Mouse (Mus musculus): ENCODE measurements at regions not wholly inside any gene's neighbourhood (a gene's known extent, or its start where the extent isn't known, plus 50 kb on each side); places are given as distances from the start of the nearest gene placed in this dataset.

- no peak overlapping the region for H3K4me2 ChIP-seq
- 32% methylated on average over 5 of the region's 5 CpGs for WGBS
These were observed 146.9 kb downstream of the Kcnj2 start for GRCm38 (mm10) chr11:111212702-111213328.

GRCm38 (mm10) chr11:111215006-111215405, 149.0 kb downstream of the Kcnj2 start:
- no peak overlapping the region for H3K4me3 ChIP-seq
- H3K9me3 ChIP-seq = no peaks in the 10 kb centered on the region
- H3K36me3 ChIP-seq = no peaks in the 10 kb centered on the region
- H3K27me3 ChIP-seq = no peaks in the 10 kb centered on the region
- no peak overlapping the region for H3K4me2 ChIP-seq
- 79% methylated on average over 5 of the region's 5 CpGs for WGBS
- H3K4me1 ChIP-seq (replicated peaks) = peaks cover 14% of the 10 kb centered on the region
- H3K27ac ChIP-seq (replicated peaks) = no peak overlapping the region
- no peak for ATAC-seq (ENCODE audit: low read depth)
- H3K9ac ChIP-seq = no peak overlapping the region

More at GRCm38 (mm10) chr11:111212702-111213328, 146.9 kb downstream of the Kcnj2 start:
- Histone ChIP-seq H3K27me3 (no peaks in the 10 kb centered on the region), H3K36me3 (no peaks in the 10 kb centered on the region), H3K4me1 (replicated peaks) (peaks cover 14% of the 10 kb centered on the region), H3K9me3 (no peaks in the 10 kb centered on the region), H3K9ac (no peak overlapping the region), H3K4me3 (no peak overlapping the region), H3K27ac (replicated peaks) (peak overlapping the region; percentile 1; the same call in 1 of the 2 replicates)
- ATAC-seq (ENCODE audit: low read depth) = no peak

GRCm38 (mm10) chr11:111223834-111224233, 157.9 kb downstream of the Kcnj2 start:
- WGBS = 92% methylated on average over 4 of the region's 4 CpGs
- H3K9me3 ChIP-seq = no peaks in the 10 kb centered on the region
- H3K36me3 ChIP-seq = no peaks in the 10 kb centered on the region
- no peak overlapping the region for H3K9ac ChIP-seq
- H3K4me2 ChIP-seq = no peak overlapping the region
- no peak overlapping the region for H3K4me3 ChIP-seq
- no peaks in the 10 kb centered on the region for H3K4me1 ChIP-seq (replicated peaks)
- H3K27ac ChIP-seq (replicated peaks) = no peak overlapping the region
- no peak for ATAC-seq (ENCODE audit: low read depth)
- no peaks in the 10 kb centered on the region for H3K27me3 ChIP-seq

- no peak for ATAC-seq (ENCODE audit: low read depth)
- H3K9me3 ChIP-seq = no peaks in the 10 kb centered on the region
- no peak overlapping the region for H3K4me3 ChIP-seq
- H3K27me3 ChIP-seq = no peaks in the 10 kb centered on the region
- WGBS = 70% methylated on average over 1 of the region's 1 CpGs
- H3K36me3 ChIP-seq = no peaks in the 10 kb centered on the region
- H3K4me2 ChIP-seq = no peak overlapping the region
- H3K4me1 ChIP-seq (replicated peaks) = no peaks in the 10 kb centered on the region
- no peak overlapping the region for H3K9ac ChIP-seq
- H3K27ac ChIP-seq (replicated peaks) = no peak overlapping the region
These were observed 161.3 kb downstream of the Kcnj2 start for GRCm38 (mm10) chr11:111227305-111227704.

- 93% methylated on average over 1 of the region's 1 CpGs for WGBS
- H3K4me3 ChIP-seq = no peak overlapping the region
- H3K9ac ChIP-seq = no peak overlapping the region
- ATAC-seq (ENCODE audit: low read depth) = no peak
- no peak overlapping the region for H3K4me2 ChIP-seq
- no peak overlapping the region for H3K27ac ChIP-seq (replicated peaks)
- no peaks in the 10 kb centered on the region for H3K9me3 ChIP-seq
- no peaks in the 10 kb centered on the region for H3K36me3 ChIP-seq
- 0 out of 2 replicates have a peak, but pooled peaks cover 3% of the 10 kb centered on the region for H3K4me1 ChIP-seq (replicated peaks)
- no peaks in the 10 kb centered on the region for H3K27me3 ChIP-seq
These were observed 170.8 kb downstream of the Kcnj2 start for GRCm38 (mm10) chr11:111236741-111237140.

- Histone ChIP-seq H3K4me3 (no peak overlapping the region), H3K9me3 (no peaks in the 10 kb centered on the region), H3K27ac (replicated peaks) (no peak overlapping the region), H3K9ac (no peak overlapping the region), H3K27me3 (no peaks in the 10 kb centered on the region), H3K4me1 (replicated peaks) (0 out of 2 replicates have a peak, but pooled peaks cover 3% of the 10 kb centered on the region), H3K36me3 (no peaks in the 10 kb centered on the region), H3K4me2 (no peak overlapping the region)
- ATAC-seq (ENCODE audit: low read depth) = no peak
- WGBS = 65% methylated on average over 3 of the region's 3 CpGs
These were observed 173.8 kb downstream of the Kcnj2 start for GRCm38 (mm10) chr11:111239784-111240183.

GRCm38 (mm10) chr11:111252226-111252625, 186.3 kb downstream of the Kcnj2 start:
- ATAC-seq (ENCODE audit: low read depth) = no peak
- Histone ChIP-seq H3K36me3 (no peaks in the 10 kb centered on the region), H3K9me3 (no peaks in the 10 kb centered on the region), H3K4me1 (replicated peaks) (no peaks in the 10 kb centered on the region), H3K27me3 (no peaks in the 10 kb centered on the region), H3K4me2 (no peak overlapping the region), H3K9ac (no peak overlapping the region), H3K4me3 (no peak overlapping the region), H3K27ac (replicated peaks) (no peak overlapping the region)
- WGBS = 86% methylated on average over 4 of the region's 4 CpGs

- no peak overlapping the region for H3K27ac ChIP-seq (replicated peaks)
- no peaks in the 10 kb centered on the region for H3K27me3 ChIP-seq
- no peak overlapping the region for H3K4me3 ChIP-seq
- no peak for ATAC-seq (ENCODE audit: low read depth)
- H3K4me2 ChIP-seq = no peak overlapping the region
- no peaks in the 10 kb centered on the region for H3K9me3 ChIP-seq
- 83% methylated on average over 3 of the region's 3 CpGs for WGBS
- no peaks in the 10 kb centered on the region for H3K36me3 ChIP-seq
- peaks cover 7% of the 10 kb centered on the region; the same call in 1 of the 2 replicates for H3K4me1 ChIP-seq (replicated peaks)
- no peak overlapping the region for H3K9ac ChIP-seq
These were observed 190.6 kb downstream of the Kcnj2 start for GRCm38 (mm10) chr11:111256596-111256995.

- no peak overlapping the region for H3K4me2 ChIP-seq
- WGBS = 41% methylated on average over 11 of the region's 11 CpGs
- H3K9me3 ChIP-seq = no peaks in the 10 kb centered on the region
- H3K4me1 ChIP-seq (replicated peaks) = peaks cover 7% of the 10 kb centered on the region; the same call in 1 of the 2 replicates
- no peak overlapping the region for H3K9ac ChIP-seq
- no peak; the same call in 1 of the 2 replicates for ATAC-seq (ENCODE audit: low read depth)
- H3K4me3 ChIP-seq = no peak overlapping the region
- H3K36me3 ChIP-seq = no peaks in the 10 kb centered on the region
- H3K27me3 ChIP-seq = no peaks in the 10 kb centered on the region
- H3K27ac ChIP-seq (replicated peaks) = no peak overlapping the region
These were observed 194.9 kb downstream of the Kcnj2 start for GRCm38 (mm10) chr11:111260691-111261383.

GRCm38 (mm10) chr11:111273651-111274050, 207.7 kb downstream of the Kcnj2 start:
- Histone ChIP-seq H3K27ac (replicated peaks) (0 out of 2 replicates have a peak overlapping the region, but pooled peaks have one; percentile 23), H3K9me3 (no peaks in the 10 kb centered on the region), H3K9ac (no peak overlapping the region), H3K36me3 (no peaks in the 10 kb centered on the region), H3K27me3 (no peaks in the 10 kb centered on the region), H3K4me3 (no peak overlapping the region), H3K4me1 (replicated peaks) (peaks cover 6% of the 10 kb centered on the region; the same call in 1 of the 2 replicates), H3K4me2 (no peak overlapping the region)
- no peak for ATAC-seq (ENCODE audit: low read depth)

GRCm38 (mm10) chr11:111280769-111281168, 214.8 kb downstream of the Kcnj2 start:
- no peaks in the 10 kb centered on the region for H3K4me1 ChIP-seq (replicated peaks)
- no peak overlapping the region for H3K27ac ChIP-seq (replicated peaks)
- 46% methylated on average over 2 of the region's 2 CpGs for WGBS
- no peaks in the 10 kb centered on the region for H3K36me3 ChIP-seq
- no peak for ATAC-seq (ENCODE audit: low read depth)
- H3K9ac ChIP-seq = no peak overlapping the region
- H3K27me3 ChIP-seq = no peaks in the 10 kb centered on the region
- no peaks in the 10 kb centered on the region for H3K9me3 ChIP-seq
- no peak overlapping the region for H3K4me2 ChIP-seq
- no peak overlapping the region for H3K4me3 ChIP-seq

GRCm38 (mm10) chr11:111281237-111282160, 215.5 kb downstream of the Kcnj2 start:
- H3K36me3 ChIP-seq = no peaks in the 10 kb centered on the region
- no peaks in the 10 kb centered on the region for H3K9me3 ChIP-seq
- H3K9ac ChIP-seq = no peak overlapping the region
- no peaks in the 10 kb centered on the region for H3K27me3 ChIP-seq
- 68% methylated on average over 7 of the region's 7 CpGs for WGBS
- ATAC-seq (ENCODE audit: low read depth) = no peak
- H3K4me3 ChIP-seq = no peak overlapping the region
- H3K4me2 ChIP-seq = no peak overlapping the region
- H3K4me1 ChIP-seq (replicated peaks) = no peaks in the 10 kb centered on the region
- no peak overlapping the region for H3K27ac ChIP-seq (replicated peaks)
